11 mouse cellular contexts compared by ENCODE assay signal in the genomic region with DNA sequence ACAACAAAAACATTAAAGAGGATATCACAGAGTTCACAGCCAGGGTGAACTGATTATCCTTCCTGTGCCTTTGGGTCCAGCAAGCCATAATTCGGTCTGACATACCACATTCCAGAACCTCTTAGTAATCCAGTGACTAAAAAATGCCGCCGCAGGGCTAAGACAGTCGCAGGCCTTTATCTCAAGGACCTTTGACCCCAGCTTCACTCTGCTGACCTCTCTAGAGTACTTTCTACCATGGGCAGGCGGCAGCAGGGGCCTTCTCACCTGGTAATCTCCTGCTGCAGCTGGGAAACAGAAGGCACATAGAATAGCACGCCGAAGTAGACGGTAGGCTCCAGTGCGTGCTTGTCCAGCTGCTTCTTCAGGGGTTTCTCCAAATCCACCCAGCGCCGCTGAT. TPM values are rescaled to one million over a fixed set of nuclear protein-coding genes. Genes with fewer than 3 reads are reported as not detected.
DNase-seq lines count a peak whose midpoint lies in the region; ATAC-seq and TF ChIP-seq lines count a peak whose summit lies in the region.
"Had no signal": no experiment of that assay in that cellular context is flagged by ENCODE, and none has a peak within 500 bp of the region (broad histone marks: within the 10 kb centered on the region; RNA-seq: fewer than 3 reads in every experiment).

No protein-coding gene starts in this region.

- TF ChIP-seq CTCF in left cerebral cortex, adult 2 months (IDR thresholded peaks at IDR 0.05) = no peak

- peak overlapping the region; percentile 68; the same call in 1 of the 2 replicates for H3K27ac ChIP-seq in forebrain, embryonic 10.5 days
- H3K27ac ChIP-seq in forebrain, embryonic 14.5 days (ENCODE audit: low read depth, low read length) = no peak overlapping the region
- H3K27ac ChIP-seq in heart, embryonic 12.5 days (ENCODE audit: poor library complexity, severe bottlenecking) = peak overlapping the region; percentile 6; the same call in 1 of the 2 replicates
- H3K27ac ChIP-seq in left cerebral cortex, adult 2 months = no peak overlapping the region
- H3K27ac ChIP-seq: forebrain, embryonic 12.5 days; macrophage had no signal

- H3K4me2 ChIP-seq in forebrain, embryonic 14.5 days (ENCODE audit: low read length) = no peak overlapping the region
- H3K4me2 ChIP-seq in heart, embryonic 12.5 days = peak overlapping the region; percentile 7; the same call in 1 of the 2 replicates
- H3K4me2 ChIP-seq: forebrain, embryonic 12.5 days had no signal

- no peaks in the 10 kb centered on the region for H3K9me3 ChIP-seq in forebrain, embryonic 10.5 days
- no peaks in the 10 kb centered on the region for H3K9me3 ChIP-seq in forebrain, embryonic 14.5 days (replicated peaks; ENCODE audit: control insufficient read depth, low read length)
- no peaks in the 10 kb centered on the region for H3K9me3 ChIP-seq in heart, embryonic 12.5 days (replicated peaks)
- H3K9me3 ChIP-seq: forebrain, embryonic 12.5 days had no signal

- no peaks in the 10 kb centered on the region for H3K27me3 ChIP-seq in forebrain, embryonic 10.5 days (ENCODE audit: poor library complexity, severe bottlenecking)
- no peaks in the 10 kb centered on the region for H3K27me3 ChIP-seq in forebrain, embryonic 14.5 days (replicated peaks; ENCODE audit: control insufficient read depth, insufficient read depth, low read length)
- H3K27me3 ChIP-seq in heart, embryonic 12.5 days (replicated peaks) = no peaks in the 10 kb centered on the region
- H3K27me3 ChIP-seq: forebrain, embryonic 12.5 days had no signal

- peaks cover 36% of the 10 kb centered on the region for H3K4me1 ChIP-seq in forebrain, embryonic 10.5 days
- H3K4me1 ChIP-seq in forebrain, embryonic 14.5 days (ENCODE audit: control insufficient read depth, insufficient read depth, low read length) = peaks cover under 1% of the 10 kb centered on the region; the same call in 1 of the 2 replicates
- H3K4me1 ChIP-seq in heart, embryonic 12.5 days (replicated peaks) = peaks cover 30% of the 10 kb centered on the region

- H3K4me3 ChIP-seq in forebrain, embryonic 10.5 days = no peak overlapping the region
- no peak overlapping the region for H3K4me3 ChIP-seq in forebrain, embryonic 14.5 days (ENCODE audit: low read depth, low read length)
- no peak overlapping the region for H3K4me3 ChIP-seq in heart, embryonic 12.5 days
- H3K4me3 ChIP-seq in left cerebral cortex, adult 2 months = no peak overlapping the region
- H3K4me3 ChIP-seq: forebrain, embryonic 12.5 days had no signal

- no peak for ATAC-seq in forebrain, embryonic 14.5 days
- ATAC-seq in heart, embryonic 12.5 days (ENCODE audit: insufficient number of reproducible peaks, low FRiP score) = no peak
- ATAC-seq in monocyte, adult 5-6 weeks (replicated peaks; ENCODE audit: insufficient number of reproducible peaks, low FRiP score, low TSS enrichment, poor library complexity, severe bottlenecking) = no peak

- H3K9ac ChIP-seq in forebrain, embryonic 14.5 days (ENCODE audit: low read length) = no peak overlapping the region
- no peak overlapping the region for H3K9ac ChIP-seq in heart, embryonic 12.5 days
- H3K9ac ChIP-seq: forebrain, embryonic 12.5 days had no signal

- peak; percentile 53 for DNase-seq in forebrain, embryonic 10.5 days (ENCODE audit: extremely low spot score, low spot score)
- DNase-seq in forebrain, embryonic 14.5 days (ENCODE audit: low spot score) = no peak
- peak; percentile 80 for DNase-seq in 3T3-L1 (ENCODE audit: low read depth, low spot score)
- DNase-seq in kidney, postnatal 36 days = peak; percentile 53 to 65
- DNase-seq in thymus, postnatal 25 days = no peak
- DNase-seq in left cerebral cortex, adult 2 months (ENCODE audit: extremely low spot score in 1 of 2, low spot score in 2 of 2) = no peak
- DNase-seq: cerebellum, adult 8-10 months had no signal

- intact Hi-C loops in left cerebral cortex, adult 2 months (cut with DNase I) = no loop called here

- H3K36me3 ChIP-seq in forebrain, embryonic 10.5 days (replicated peaks) = no peaks in the 10 kb centered on the region
- H3K36me3 ChIP-seq in forebrain, embryonic 14.5 days (ENCODE audit: control insufficient read depth, insufficient read depth, low read length) = 0 out of 2 replicates have a peak, but pooled peaks cover 1% of the 10 kb centered on the region
- H3K36me3 ChIP-seq in heart, embryonic 12.5 days = no peaks in the 10 kb centered on the region

- 10% methylated on average over 11 of the region's 11 CpGs for WGBS in forebrain, embryonic 10.5 days
- 34% methylated on average over 11 of the region's 11 CpGs for WGBS in forebrain, embryonic 14.5 days
- WGBS in heart, embryonic 12.5 days = 12% methylated on average over 11 of the region's 11 CpGs

RNA-seq across cellular contexts. Expression of gene Ptpn21, which starts 22.4 kb away (rescaled TPM):
- polyA plus RNA-seq in forebrain, embryonic 10.5 days (2016; fragmentation: Nextera tagmentation; extraction: Ambion mirVana) = 7.4 TPM in 2 replicates
- 3.2 and 4.8 TPM in 2 replicates for polyA plus RNA-seq in forebrain, embryonic 14.5 days (2014; fragmentation: Nextera tagmentation; extraction: Ambion mirVana)
- polyA plus RNA-seq in heart, embryonic 12.5 days (2016; fragmentation: Nextera tagmentation; extraction: Ambion mirVana) = 11.7 and 13.3 TPM in 2 replicates
- total RNA-seq in left cerebral cortex, adult 2 months (2021) = 10 to 100 TPM in 1 of 2 experiments, 1 to 10 TPM in 1; 7.9 to 12.6 TPM
- total RNA-seq in monocyte, adult 5-6 weeks (2017) = 0.57 to 4.3 TPM (median 1.2 TPM) in 3 replicates

RNA-seq across cellular contexts. Expression of gene Zc3h14, which starts 32.0 kb away (rescaled TPM):
- polyA plus RNA-seq in forebrain, embryonic 10.5 days (2016; fragmentation: Nextera tagmentation; extraction: Ambion mirVana) = 133 and 141 TPM in 2 replicates
- polyA plus RNA-seq in forebrain, embryonic 14.5 days (2014; fragmentation: Nextera tagmentation; extraction: Ambion mirVana) = 126 and 131 TPM in 2 replicates
- 112 and 117 TPM in 2 replicates for polyA plus RNA-seq in heart, embryonic 12.5 days (2016; fragmentation: Nextera tagmentation; extraction: Ambion mirVana)
- 10 to 100 TPM; 93.1 to 96.1 TPM for total RNA-seq in left cerebral cortex, adult 2 months (2021)
- total RNA-seq in monocyte, adult 5-6 weeks (2017) = 54.5 to 93.2 TPM (median 92.7 TPM) in 3 replicates

Comparison
In these comparisons a context has a peak if more than half of its experiments do, and no peak if none do; other contexts are left out.
1. DNase-seq: peak in forebrain, embryonic 10.5 days (single experiment), 3T3-L1 (single experiment) and kidney, postnatal 36 days (2 of 2); none in forebrain, embryonic 14.5 days (single experiment), thymus, postnatal 25 days (single experiment) and left cerebral cortex, adult 2 months (0 of 2).
2. H3K27ac ChIP-seq: peak in forebrain, embryonic 10.5 days (single experiment) and heart, embryonic 12.5 days (single experiment); none in forebrain, embryonic 14.5 days (single experiment) and left cerebral cortex, adult 2 months (single experiment).